Mouse (Mus musculus) thymus, adult 18-20 months (tissue): ENCODE data around the gene Tut7.
A peak's percentile ranks its signal among the peaks of the same experiment; 100 is the strongest.
"Not testable (repeated sequence)": the region's sequence is repeated elsewhere in the genome, so short reads cannot be mapped to it uniquely, and the experiment has no call there.

Source experiments
- DNase-seq, 2 experiments: peaks; one replicate each; pipeline ENCODE4 v3.0.0; 2022; ENCODE audit warnings: mixed read lengths in 2 of 2

The Tut7 gene

GRCm38 (mm10) chr13:59762791-59763190 lies 60.2 kb downstream of the Tut7 start:
- DNase-seq: no peak

GRCm38 (mm10) chr13:59756906-59757305 lies 66.0 kb downstream of the Tut7 start:
- DNase-seq: no peak

- no peak for DNase-seq
Observed at GRCm38 (mm10) chr13:59750310-59750709, 72.6 kb downstream of the Tut7 start.

GRCm38 (mm10) chr13:59746711-59747110 lies 76.2 kb downstream of the Tut7 start, which contains the start of gene 1700014D04Rik:
1700014D04Rik (minus strand) TSS chr13:59746752.
- no peak for DNase-seq

- DNase-seq: no peak
Observed at GRCm38 (mm10) chr13:59746164-59746563, 76.8 kb downstream of the Tut7 start.

GRCm38 (mm10) chr13:59745462-59745861 lies 77.5 kb downstream of the Tut7 start:
- DNase-seq: no peak

- DNase-seq: no peak
Observed at GRCm38 (mm10) chr13:59741697-59742096, 81.2 kb downstream of the Tut7 start.

- no peak for DNase-seq
Observed at GRCm38 (mm10) chr13:59741096-59741495, 81.9 kb downstream of the Tut7 start.

GRCm38 (mm10) chr13:59739397-59739796 lies 83.5 kb downstream of the Tut7 start:
- DNase-seq: no peak

GRCm38 (mm10) chr13:59738455-59738854 lies 84.5 kb downstream of the Tut7 start:
- no peak for DNase-seq

GRCm38 (mm10) chr13:59735190-59735589 lies 87.8 kb downstream of the Tut7 start:
- DNase-seq: no peak

- DNase-seq: not testable (repeated sequence)
Observed at GRCm38 (mm10) chr13:59734347-59734746, 88.6 kb downstream of the Tut7 start.

- no peak for DNase-seq
Observed at GRCm38 (mm10) chr13:59733936-59734335, 89.0 kb downstream of the Tut7 start.

GRCm38 (mm10) chr13:59731652-59732051 lies 91.3 kb downstream of the Tut7 start, which contains the start of gene Spata31d1d:
Spata31d1d (minus strand) TSS chr13:59731752.
- no peak for DNase-seq

GRCm38 (mm10) chr13:59728378-59729093 lies 94.4 kb downstream of the Tut7 start:
- peak; percentile 44 to 54 for DNase-seq

GRCm38 (mm10) chr13:59726139-59726867 lies 96.6 kb downstream of the Tut7 start:
- no peak for DNase-seq

- not testable (repeated sequence) for DNase-seq
Observed at GRCm38 (mm10) chr13:59722089-59722488, 100.9 kb downstream of the Tut7 start.
